Mouse (Mus musculus) intestine, postnatal 0 days (tissue): ENCODE measurements around the gene Cd80. TPM values are rescaled to one million over a fixed set of nuclear protein-coding genes. Genes with fewer than 3 reads are reported as not detected.

ENCODE experiments used
- ATAC-seq: fragments of 200-750 bp; cut with Nextera tagmentation; 2 replicates; pipeline ENCODE4 v1.8.0; 2017; ENCODE audit warnings: mild to moderate bottlenecking, moderate TSS enrichment, moderate library complexity
- H3K27ac ChIP-seq: fragments of 300-500 bp; sonication (generic); 2 replicates; pipeline ENCODE4 v1.5.1; 2014; ENCODE audit warnings: mild to moderate bottlenecking, low read depth, low read length, moderate library complexity
- H3K27me3 ChIP-seq: fragments of 300-500 bp; sonication (generic); replicated peaks from 2 replicates; pipeline ENCODE4 v1.6.1; 2014; ENCODE audit warnings: low read length, mixed read lengths; ENCODE audit not compliant: control insufficient read depth, insufficient read depth
- H3K36me3 ChIP-seq: fragments of 300-500 bp; sonication (generic); 2 replicates; pipeline ENCODE4 v1.6.1; 2014; ENCODE audit warnings: mild to moderate bottlenecking, moderate library complexity; ENCODE audit not compliant: control insufficient read depth, insufficient read depth
- H3K4me1 ChIP-seq: fragments of 300-500 bp; sonication (generic); replicated peaks from 2 replicates; pipeline ENCODE4 v1.6.1; 2014; ENCODE audit warnings: antibody characterized with exemption, low read length, mixed read lengths; ENCODE audit not compliant: control insufficient read depth, insufficient read depth
- H3K4me2 ChIP-seq: fragments of 300-500 bp; sonication (generic); replicated peaks from 2 replicates; pipeline ENCODE4 v1.6.1; 2014; ENCODE audit warnings: low read depth, mild to moderate bottlenecking, moderate library complexity
- H3K4me3 ChIP-seq: fragments of 300-500 bp; sonication (generic); 2 replicates; pipeline ENCODE4 v1.5.1; 2014; ENCODE audit warnings: low read depth, low read length
- H3K9ac ChIP-seq: fragments of 300-500 bp; sonication (generic); 2 replicates; pipeline ENCODE4 v1.6.1; 2014; ENCODE audit warnings: mild to moderate bottlenecking, low read depth, low read length
- H3K9me3 ChIP-seq: fragments of 300-500 bp; sonication (generic); 2 replicates; pipeline ENCODE4 v1.6.1; 2016; ENCODE audit warnings: mixed run types; ENCODE audit not compliant: control insufficient read depth
- CTCF ChIP-seq: sonication (generic); IDR thresholded peaks from 2 replicates; pipeline ENCODE4 v1.5.1; 2016; ENCODE audit warnings: low read depth, mild to moderate bottlenecking, control low read depth, antibody characterized with exemption, moderate library complexity
- WGBS: fragments of 180-500 bp; shearing (Covaris S2); extraction: QIAGEN DNeasy Blood & Tissue Kit; methylation state at CpG from one replicate; pipeline ENCODE4 v1.1.7; 2014; 5-methylcytosine and 5-hydroxymethylcytosine counted together
- polyA plus RNA-seq: library from polyadenylated mRNA; unstranded; fragments of >200 nt; fragmentation: Nextera tagmentation; extraction: Ambion mirVana; gene quantifications from 2 replicates; pipeline ENCODE4 v1.2.1, GENCODE M21; 2015

Cd80 gene
- polyA plus RNA-seq, result 0.23 and 0.33 TPM in 2 replicates

- Histone ChIP-seq H3K27ac (no peak within 1 kb of the TSS), H3K4me3 (no peak within 1 kb of the TSS), H3K9me3 (no peaks in the 10 kb centered on the region), H3K9ac (no peak within 1 kb of the TSS), H3K36me3 (no peaks in the 10 kb centered on the region), H3K4me1 (no peaks in the 10 kb centered on the region; the same call in 1 of the 2 replicates), H3K4me2 (no peak within 1 kb of the TSS), H3K27me3 (no peaks in the 10 kb centered on the region)
- no peak for TF ChIP-seq CTCF
- ATAC-seq, result no peak
- 74% methylated on average over 17 of the region's 17 CpGs for WGBS
These were observed at the start of gene Cd80 for GRCm38 (mm10) chr16:38455511-38456418. TSS of gene Cd80 (plus strand) at chr16:38455561.

DNA sequence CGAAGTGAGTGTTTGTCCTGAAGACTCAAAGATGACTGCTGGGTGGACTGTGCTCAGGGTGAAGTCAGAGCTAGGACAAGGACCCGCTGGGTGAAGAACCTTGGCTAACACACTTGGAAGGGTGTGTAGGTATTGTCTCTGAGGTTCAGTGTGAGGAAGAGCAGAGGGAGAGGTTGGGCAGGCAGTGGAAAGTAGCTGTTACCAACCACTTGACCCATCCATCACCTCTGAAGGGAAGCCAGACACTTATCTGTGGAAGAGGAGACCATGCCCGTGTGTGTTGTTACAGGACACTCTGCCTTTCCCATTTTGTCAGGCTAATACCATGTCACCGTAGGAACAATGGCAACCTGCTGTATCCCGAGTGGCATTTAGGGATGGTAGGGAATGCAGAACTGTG, 49.1 kb upstream of the Cd80 start:
- 79% methylated on average over 5 of the region's 5 CpGs for whole genome bisulfite sequencing
- no peak for ATAC-seq
- H3K4me3 ChIP-seq, result no peak overlapping the region
- H3K27me3 ChIP-seq, result no peaks in the 10 kb centered on the region
- H3K27ac ChIP-seq, result no peak overlapping the region
- H3K9me3 ChIP-seq, result no peaks in the 10 kb centered on the region
- no peaks in the 10 kb centered on the region for H3K4me1 ChIP-seq
- H3K4me2 ChIP-seq, result no peak overlapping the region
- no peak overlapping the region for H3K9ac ChIP-seq
- H3K36me3 ChIP-seq, result no peaks in the 10 kb centered on the region
- no peak for TF ChIP-seq CTCF

DNA sequence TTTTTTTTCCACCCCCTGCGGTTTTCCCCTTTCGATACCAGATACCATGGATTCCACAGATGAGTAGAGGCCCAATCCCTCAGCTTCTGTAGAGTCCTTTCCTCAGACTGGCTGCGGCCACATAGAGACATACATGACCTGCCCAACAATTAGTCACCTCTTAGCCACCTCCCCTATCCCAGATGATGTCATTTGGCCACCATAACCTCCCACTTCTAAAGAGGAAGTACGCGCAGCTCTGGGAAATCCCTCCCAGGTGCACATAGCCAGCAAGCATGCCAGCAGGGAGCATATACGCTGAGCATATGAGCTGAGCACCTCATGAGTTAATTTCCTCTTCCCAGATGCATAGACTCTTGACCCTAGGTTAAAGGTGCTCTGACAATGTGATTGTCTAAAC, 48.7 kb upstream of the Cd80 start:
- no peaks in the 10 kb centered on the region for H3K36me3 ChIP-seq
- no peaks in the 10 kb centered on the region for H3K4me1 ChIP-seq
- H3K27me3 ChIP-seq, result no peaks in the 10 kb centered on the region
- no peak overlapping the region; the same call in 1 of the 2 replicates for H3K4me2 ChIP-seq
- H3K4me3 ChIP-seq, result no peak overlapping the region
- H3K9ac ChIP-seq, result no peak overlapping the region
- no peak overlapping the region for H3K27ac ChIP-seq
- H3K9me3 ChIP-seq, result no peaks in the 10 kb centered on the region
- peak; percentile 72 for ATAC-seq
- no peak for TF ChIP-seq CTCF
- 75% methylated on average over 6 of the region's 6 CpGs for WGBS

- WGBS, result 50% methylated on average over 5 of the region's 5 CpGs
- Histone ChIP-seq H3K9me3 (no peaks in the 10 kb centered on the region), H3K4me2 (no peak overlapping the region), H3K4me1 (no peaks in the 10 kb centered on the region), H3K4me3 (no peak overlapping the region), H3K36me3 (no peaks in the 10 kb centered on the region), H3K27ac (no peak overlapping the region), H3K27me3 (no peaks in the 10 kb centered on the region), H3K9ac (no peak overlapping the region)
- no peak for TF ChIP-seq CTCF
- ATAC-seq, result no peak
These were observed 47.8 kb upstream of the Cd80 start for GRCm38 (mm10) chr16:38407584-38407983.

- H3K36me3 ChIP-seq, result no peaks in the 10 kb centered on the region
- no peak for ATAC-seq
- H3K9me3 ChIP-seq, result no peaks in the 10 kb centered on the region
- no peak overlapping the region for H3K4me2 ChIP-seq
- no peak overlapping the region for H3K4me3 ChIP-seq
- no peaks in the 10 kb centered on the region for H3K27me3 ChIP-seq
- no peak overlapping the region for H3K27ac ChIP-seq
- H3K4me1 ChIP-seq, result no peaks in the 10 kb centered on the region
- no peak for TF ChIP-seq CTCF
- 92% methylated on average over 8 of the region's 8 CpGs for WGBS
- H3K9ac ChIP-seq, result no peak overlapping the region
These were observed 46.9 kb upstream of the Cd80 start for GRCm38 (mm10) chr16:38408416-38408815.

- H3K27me3 ChIP-seq, result no peaks in the 10 kb centered on the region
- no peak overlapping the region for H3K4me3 ChIP-seq
- no peak overlapping the region for H3K9ac ChIP-seq
- ATAC-seq, result no peak
- H3K9me3 ChIP-seq, result no peaks in the 10 kb centered on the region
- H3K4me1 ChIP-seq, result no peaks in the 10 kb centered on the region
- no peak for TF ChIP-seq CTCF
- H3K4me2 ChIP-seq, result no peak overlapping the region
- H3K27ac ChIP-seq, result no peak overlapping the region
- 69% methylated on average over 7 of the region's 7 CpGs for WGBS
- H3K36me3 ChIP-seq, result no peaks in the 10 kb centered on the region
These were observed 40.4 kb upstream of the Cd80 start for GRCm38 (mm10) chr16:38414953-38415352.
